Mouse (Mus musculus): ENCODE data around the gene Cdk10.
A peak's percentile ranks its signal among the peaks of the same experiment; 100 is the strongest.

Cdk10 gene

DNA sequence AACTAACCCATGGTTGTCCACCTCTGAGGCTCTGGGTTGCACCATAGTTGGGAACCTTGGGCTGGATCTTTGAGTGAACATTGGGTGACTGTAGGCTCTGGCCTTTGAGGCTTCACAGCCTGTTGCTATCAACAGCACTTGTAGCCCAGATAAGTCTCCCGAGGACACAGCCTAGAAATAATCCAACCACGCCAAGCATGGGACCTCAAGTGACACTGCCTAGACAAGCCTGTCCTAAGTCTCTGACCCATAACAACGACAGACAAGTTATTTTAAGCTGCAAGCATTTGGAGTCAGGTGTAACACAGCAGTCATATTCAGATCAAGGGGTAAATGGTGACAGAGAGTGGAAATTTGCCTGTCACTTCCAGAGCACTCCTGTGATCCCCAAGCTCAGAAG, 9.2 kb upstream of the Cdk10 start:
- TF ChIP-seq GATA4 (IDR thresholded peaks at IDR 0.05; ENCODE audit: insufficient replicate concordance, low read length), result no peak

DNA sequence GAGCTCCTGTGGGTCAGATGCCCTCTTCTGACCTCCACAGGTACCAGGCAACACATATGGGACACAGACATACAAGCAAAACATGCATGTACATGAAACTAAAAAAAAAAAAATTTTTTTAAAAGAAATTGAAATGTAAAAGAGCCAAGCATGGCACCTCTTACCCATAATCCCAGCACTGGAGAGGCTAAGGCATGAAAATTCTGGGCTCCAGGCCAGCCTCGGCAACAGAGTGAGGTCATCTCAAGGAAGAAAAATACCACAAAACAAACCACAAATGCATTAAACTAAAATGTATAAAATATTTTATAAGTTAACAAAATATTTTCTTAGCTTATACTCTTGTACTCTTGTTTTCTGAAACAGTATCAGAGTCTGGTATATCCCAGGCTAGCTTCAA, 3.7 kb upstream of the Cdk10 start:
- TF ChIP-seq GATA4 (IDR thresholded peaks at IDR 0.05; ENCODE audit: insufficient replicate concordance, low read length), result no peak

DNA sequence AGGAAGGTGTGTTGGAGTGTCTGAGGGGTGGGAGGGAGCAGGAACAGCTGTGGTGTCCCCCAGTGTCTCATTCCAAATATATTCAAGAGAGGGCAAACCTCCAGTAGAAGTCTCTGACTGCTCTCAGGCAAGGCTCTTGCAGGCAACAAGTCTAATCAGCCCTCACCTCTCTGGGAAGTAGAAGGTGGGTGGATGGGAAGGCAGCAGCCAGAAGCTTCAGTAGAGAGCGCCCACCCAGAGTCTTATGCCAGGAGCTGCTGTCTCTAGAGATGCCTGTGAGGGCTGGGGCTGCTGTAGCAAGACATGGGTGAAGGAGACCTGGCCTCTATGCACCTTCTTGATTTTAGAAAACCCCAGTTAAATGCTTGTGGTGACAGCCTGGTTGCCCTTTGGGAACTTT, 3.8 kb downstream of the Cdk10 start:
- TF ChIP-seq GATA4 (IDR thresholded peaks at IDR 0.05; ENCODE audit: insufficient replicate concordance, low read length), result no peak

DNA sequence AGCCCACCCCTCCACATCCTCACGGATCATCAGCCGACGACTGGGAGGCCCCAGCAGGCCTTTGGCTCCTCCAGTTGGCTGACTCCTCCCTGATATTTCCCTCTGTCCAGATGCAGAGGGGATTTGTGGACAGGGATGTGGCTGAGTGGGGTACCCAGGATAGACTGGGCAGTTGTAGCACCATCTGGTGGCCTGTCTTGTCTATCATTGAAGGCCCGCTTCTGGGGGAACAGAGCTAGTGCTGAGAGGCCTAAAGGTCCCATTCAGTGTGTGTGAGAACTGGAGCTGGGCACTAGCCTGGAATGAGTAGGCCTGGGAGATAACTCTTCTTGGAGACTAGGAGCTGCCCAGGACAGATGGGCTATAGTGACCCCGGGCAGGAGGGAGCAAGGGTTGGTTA, 7.1 kb downstream of the Cdk10 start:
- no peak for TF ChIP-seq GATA4 (IDR thresholded peaks at IDR 0.05; ENCODE audit: insufficient replicate concordance, low read length)

DNA sequence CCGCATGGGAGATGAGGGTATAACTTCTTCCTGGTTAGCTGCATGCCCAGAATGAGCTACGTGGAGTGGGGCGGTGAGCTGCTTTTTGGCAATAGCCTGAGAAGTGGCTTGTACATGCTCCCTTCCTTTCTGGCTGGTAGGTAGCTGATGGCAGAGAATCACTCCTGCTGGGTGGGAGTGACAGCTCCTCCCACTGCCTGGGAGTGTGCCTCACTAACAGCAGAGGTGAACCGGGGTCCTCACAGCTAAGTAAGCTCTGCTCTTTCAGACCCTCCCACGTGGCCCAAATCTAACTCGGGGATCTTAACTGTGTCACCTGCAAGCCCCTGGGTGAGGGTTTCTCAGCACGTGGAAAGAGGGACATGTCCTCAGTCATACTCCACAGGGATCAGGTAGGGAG, 7.9 kb downstream of the Cdk10 start:
- TF ChIP-seq GATA4 (IDR thresholded peaks at IDR 0.05; ENCODE audit: insufficient replicate concordance, low read length), result no peak

DNA sequence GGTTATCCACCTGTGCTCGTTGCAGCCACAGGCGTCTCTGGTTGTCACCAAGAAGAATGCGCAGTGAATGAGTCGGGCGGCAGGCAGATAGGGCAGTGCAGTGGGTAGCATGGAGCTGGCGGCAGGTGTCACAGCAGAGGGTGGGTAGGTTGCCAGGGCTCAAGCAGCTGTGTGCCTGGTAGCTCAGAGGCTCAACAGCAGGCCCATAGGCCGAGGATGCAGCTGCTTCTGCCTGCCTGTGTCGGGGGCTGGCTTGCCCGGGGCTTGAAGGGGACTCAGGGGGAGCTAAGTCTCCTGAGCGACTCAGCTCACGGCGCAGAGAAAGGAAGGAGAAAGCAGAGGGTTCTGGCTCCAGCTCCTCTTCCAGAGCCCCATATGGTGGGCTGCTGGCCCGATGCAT, 8.7 kb downstream of the Cdk10 start:
- TF ChIP-seq GATA4 (IDR thresholded peaks at IDR 0.05; ENCODE audit: insufficient replicate concordance, low read length), result no peak

DNA sequence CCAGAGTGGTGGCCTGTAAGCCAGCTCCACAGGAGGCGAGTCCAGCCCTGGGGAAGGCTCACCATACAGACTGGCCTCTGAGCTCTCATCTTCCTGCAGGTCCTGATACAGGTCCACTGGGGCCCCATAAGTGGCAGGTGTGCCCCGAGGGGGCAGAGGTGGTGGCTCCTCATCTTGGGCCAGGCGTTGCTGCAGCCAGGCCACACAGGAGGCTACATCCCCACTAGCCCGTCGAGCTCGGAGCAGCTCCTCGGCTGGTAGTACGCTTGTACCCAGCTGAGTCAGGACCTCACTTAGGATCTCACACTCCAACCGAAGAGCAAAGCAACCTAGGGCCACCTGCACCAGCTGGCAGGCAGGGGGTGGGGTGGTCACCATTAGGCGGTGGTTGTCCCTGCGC, 9.1 kb downstream of the Cdk10 start:
- TF ChIP-seq GATA4 (IDR thresholded peaks at IDR 0.05; ENCODE audit: insufficient replicate concordance, low read length), result no peak

DNA sequence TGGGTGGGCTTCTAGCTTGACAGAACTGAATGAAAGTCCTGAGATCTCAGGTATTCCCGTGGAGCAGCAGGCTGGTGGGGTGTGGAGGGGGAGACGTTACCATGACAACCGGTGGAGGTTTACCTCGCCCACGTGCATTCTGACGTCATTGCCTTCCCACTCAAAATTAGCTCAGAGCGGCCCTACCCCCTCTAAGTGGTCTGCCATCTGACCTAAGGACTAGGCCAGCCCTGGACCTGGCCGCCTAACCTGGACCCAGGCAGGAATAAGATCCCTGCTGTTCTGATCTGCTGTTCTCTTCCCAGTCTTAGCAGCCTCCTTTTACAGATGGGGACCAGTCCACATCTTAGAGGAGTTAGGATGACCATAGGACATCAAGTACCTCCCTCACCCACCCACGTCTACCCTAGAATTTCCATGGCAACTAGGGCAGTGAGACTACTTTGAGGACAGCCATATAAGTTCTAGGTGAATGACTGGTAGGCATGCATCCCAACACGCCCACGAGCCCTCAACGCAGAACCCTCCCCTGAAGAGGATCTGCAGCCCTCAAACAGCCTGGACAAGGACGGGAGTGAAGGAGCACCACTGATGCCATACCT, 10.4 kb downstream of the Cdk10 start:
- TF ChIP-seq GATA4 (IDR thresholded peaks at IDR 0.05; ENCODE audit: insufficient replicate concordance, low read length), result no peak

DNA sequence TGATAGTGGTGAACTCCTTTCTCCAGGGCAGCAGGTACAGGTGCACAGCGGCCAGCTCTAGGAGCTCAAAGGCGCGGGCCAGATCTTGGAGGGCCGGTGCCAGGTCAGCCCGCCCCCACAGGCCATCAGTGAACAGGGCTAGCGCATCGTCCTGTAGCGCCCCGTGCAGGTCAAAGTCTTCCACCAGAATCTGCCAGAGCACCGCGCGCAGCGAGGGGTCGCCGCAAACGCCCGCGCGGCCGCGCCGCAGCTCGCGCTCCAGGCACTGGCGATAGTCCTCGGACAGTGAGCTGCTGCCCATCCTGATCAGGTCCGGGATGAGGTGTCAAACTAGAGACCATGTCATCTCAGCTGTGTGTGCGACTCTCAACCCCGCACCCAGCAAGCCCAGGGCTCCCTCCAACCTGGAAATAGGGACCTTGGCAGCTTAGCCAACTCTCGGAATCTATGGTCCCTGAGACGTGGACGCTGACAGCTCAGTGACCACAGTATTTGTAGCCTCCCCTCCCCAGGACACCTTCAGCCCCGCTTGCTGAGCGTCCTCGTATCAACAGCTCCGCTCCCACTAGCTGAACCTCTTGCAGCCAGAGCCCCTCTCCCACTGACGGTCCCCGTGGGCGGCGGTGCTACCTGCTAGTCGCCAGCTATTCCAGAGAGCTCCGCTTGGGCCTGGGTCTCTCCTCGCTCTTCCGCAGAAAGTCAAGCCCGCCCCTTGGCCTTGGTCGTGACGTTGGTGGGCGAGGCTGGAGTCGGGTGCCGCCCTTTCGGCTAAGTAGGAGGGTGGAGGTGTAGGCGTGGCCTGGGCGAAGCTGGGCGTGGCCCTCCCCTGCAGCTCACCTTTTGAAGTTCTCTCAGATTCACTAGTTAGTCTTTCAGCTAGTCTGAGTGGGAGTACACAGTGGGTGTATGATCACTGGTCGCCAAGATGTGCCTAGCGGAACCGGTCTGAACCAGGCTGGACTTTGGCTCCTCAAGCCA, 11.2 kb downstream of the Cdk10 start, which contains the start of gene Spata2l:
TSS of gene Spata2l (minus strand) at position 714 of the 978 bp plus-strand sequence.
- TF ChIP-seq GATA4 (IDR thresholded peaks at IDR 0.05; ENCODE audit: insufficient replicate concordance, low read length), result no peak

DNA sequence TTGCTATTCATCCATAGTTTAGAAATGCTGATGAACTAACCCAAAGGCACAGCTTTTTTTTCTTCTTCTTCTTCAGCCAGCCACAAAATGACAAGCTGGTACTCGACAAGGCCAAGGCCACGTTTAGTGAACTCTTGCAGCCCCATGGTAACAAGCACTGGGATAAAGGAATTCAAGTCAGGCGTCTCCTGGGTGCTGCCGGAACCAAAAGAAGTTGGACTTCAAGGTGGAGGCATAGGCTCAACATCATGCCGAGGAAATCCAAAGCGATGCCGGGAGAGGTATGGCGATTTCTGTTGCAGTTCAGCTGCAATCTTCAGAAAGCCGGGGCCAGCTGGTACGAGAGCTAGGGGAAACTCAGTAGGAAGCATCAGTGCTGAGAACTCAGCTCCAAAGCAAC, 14.8 kb downstream of the Cdk10 start:
- no peak for TF ChIP-seq GATA4 (IDR thresholded peaks at IDR 0.05; ENCODE audit: insufficient replicate concordance, low read length)

DNA sequence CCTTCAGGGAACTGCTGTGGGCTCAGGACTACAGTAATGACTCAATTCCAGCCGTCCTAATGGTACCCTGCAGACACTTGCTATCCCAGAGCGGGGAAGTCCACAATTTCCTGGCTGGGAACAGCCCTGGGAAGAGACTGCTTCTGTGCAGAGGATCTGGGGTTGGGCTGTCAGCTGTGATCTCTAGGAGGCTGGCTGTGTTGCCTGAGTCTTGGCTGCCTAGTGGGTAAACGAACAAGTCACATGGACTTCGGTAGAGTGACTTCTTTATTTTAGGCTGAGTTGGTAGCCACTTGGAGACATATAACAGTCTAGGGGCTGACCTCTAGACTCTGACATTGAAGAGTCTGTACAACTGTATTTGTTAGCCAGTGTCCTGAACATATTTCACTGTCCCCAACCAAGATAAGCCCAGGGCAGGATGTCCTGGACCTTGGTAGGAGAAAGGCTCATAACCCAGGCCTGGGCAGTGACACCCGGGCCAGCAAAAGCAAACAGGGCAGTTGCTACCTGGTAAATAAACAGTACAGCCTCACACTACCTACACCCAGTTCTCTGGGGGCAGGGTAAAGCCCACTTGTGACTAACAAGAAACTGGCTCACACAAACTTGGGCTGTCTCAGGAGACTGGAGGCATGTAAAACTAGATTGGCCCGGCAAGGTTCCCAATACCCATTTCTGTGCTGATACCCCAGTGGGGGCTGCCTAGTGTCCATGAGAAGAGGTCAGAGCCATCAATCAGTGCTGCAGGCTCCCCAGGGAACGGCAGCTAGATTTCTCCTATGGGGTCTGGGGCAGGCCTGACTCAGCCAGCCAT, 17.7 kb downstream of the Cdk10 start:
- peak; percentile 98 for TF ChIP-seq GATA4 (IDR thresholded peaks at IDR 0.05; ENCODE audit: insufficient replicate concordance, low read length)

DNA sequence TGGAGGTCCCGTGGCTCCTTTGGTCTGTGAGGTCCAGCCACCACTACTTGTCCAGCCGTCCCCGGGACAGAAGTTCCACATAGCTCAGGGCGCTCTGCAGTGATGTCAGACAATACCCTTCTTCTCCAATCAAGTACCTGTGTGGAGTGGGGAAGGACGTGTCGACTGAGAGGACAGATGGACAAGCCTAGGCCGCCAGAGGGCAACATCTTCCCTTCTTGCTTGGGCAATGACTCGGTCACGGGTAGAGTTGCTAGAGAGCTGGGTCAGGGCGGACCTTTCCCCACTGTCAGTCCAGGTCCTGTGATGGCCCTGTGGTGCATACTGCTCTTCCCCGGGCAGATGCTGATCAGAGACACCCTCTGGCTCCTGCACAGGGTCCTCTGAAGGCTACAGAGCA, 18.4 kb downstream of the Cdk10 start:
- TF ChIP-seq GATA4 (IDR thresholded peaks at IDR 0.05; ENCODE audit: insufficient replicate concordance, low read length), result no peak

DNA sequence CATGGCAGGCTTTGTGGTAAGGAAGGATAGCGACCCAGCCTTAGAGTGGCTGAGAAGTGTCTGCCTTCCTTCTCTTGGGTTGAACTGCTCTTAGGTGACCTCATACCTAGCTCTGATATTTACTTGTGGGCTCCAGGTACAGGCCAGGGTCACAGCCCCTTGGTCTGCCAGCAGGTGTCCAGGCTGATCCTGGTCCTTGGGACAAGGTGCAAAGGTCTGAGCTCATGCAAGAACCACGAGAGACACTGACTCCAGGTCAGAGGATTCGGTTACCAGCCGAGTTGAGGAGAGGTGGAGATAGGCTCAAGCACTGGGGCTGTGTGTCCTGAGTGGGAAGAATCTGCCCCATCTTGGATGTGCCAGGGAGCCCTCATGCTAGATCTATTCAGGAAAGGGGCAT, 19.7 kb downstream of the Cdk10 start:
- no peak; the same call in 1 of the 2 replicates for TF ChIP-seq GATA4 (IDR thresholded peaks at IDR 0.05; ENCODE audit: insufficient replicate concordance, low read length)

DNA sequence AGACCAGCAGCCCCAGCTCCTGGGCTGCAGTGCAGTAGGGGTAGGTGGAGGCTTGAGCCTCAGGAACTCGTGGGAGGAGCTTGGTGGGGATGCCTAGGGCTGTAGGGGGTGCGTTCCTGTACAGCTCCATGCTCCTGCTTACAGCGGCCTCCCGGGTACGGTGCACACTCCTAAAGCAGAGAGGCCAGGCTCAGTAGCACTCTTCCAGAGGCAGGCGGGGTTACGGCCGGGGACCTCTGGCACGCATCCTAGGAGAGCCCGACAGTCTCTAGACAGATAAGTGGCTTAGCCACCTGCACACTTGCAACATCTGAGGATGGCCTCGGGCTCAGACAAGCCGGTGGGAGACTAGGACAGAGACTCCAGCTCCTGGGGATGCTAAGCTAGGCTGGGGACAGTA, 20.9 kb downstream of the Cdk10 start:
- no peak for TF ChIP-seq GATA4 (IDR thresholded peaks at IDR 0.05; ENCODE audit: insufficient replicate concordance, low read length)

DNA sequence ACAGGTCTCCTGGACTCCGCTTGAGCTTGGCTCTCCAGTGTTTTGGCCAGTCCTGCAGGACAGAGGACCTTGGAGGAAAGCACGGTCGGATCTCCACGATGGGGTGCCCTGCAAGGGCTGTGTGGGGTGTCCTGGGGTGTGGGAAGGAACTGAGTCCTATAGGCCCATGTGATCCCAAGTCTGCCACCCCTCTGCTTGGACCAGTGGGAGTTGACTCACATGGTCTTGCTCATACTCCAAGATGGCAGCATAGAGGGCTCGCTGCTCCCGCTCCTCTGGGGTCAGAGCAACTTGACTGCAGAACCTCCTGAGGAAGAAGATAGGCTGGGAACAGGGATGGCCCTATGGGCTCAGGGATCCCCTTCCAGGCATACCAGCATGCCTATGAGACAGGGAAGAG, 23.1 kb downstream of the Cdk10 start:
- no peak for TF ChIP-seq GATA4 (IDR thresholded peaks at IDR 0.05; ENCODE audit: insufficient replicate concordance, low read length)

DNA sequence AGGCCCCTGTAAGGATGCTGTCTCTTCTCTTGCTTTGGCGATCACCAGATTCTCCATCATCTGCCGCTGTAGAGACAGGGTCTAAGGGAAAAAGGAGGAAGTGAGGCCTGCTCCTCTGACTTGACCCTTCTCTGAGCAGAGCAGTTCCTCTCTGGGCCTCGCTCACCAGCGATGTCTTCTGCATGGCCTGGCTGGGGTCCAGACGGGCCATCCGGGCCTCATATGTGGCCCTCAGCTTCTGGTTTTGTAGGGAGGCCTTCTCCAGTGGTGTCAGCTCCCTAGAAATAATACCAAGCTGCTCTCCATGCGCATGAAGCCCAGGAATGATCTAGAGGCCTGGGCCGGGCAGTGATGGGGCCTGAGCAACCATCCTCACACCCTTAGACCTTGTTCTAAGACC, 24.0 kb downstream of the Cdk10 start:
- TF ChIP-seq GATA4 (IDR thresholded peaks at IDR 0.05; ENCODE audit: insufficient replicate concordance, low read length), result no peak
